Mouse (Mus musculus): ENCODE measurements around the gene Kctd20.

GRCm38 (mm10) chr17:28904546-28905376 is 47.0 kb upstream of the Kctd20 start:
- TF ChIP-seq CTCF (IDR thresholded peaks at IDR 0.05; ENCODE audit: insufficient read depth, low read depth, low read length), result peak; percentile 53; the same call in 1 of the 2 replicates
- TF ChIP-seq POLR2A (IDR thresholded peaks at IDR 0.05; ENCODE audit: insufficient read depth, low read depth, low read length), result no peak; the same call in 1 of the 2 replicates
